In the genomic region with DNA sequence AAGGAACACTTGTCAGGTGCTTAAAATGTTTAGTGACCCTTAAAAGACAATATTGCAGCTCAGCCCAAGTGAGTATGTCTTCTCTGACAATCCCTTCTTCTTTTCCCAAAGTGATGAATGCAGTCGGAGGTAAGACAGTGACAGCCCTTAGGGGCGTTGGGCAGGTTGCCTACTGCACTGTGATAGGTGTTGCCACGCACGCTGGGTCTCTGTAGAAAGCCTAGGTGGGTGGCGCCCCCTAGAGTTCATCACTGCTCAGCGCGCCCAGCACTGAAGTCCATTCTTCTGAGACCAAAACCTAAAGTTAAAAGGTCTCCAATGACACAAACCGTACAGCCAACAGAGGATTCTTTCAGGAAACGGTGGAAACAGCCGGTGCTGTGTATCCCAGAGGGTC, we compare ENCODE assay signal across 9 mouse cellular contexts. TPM values are rescaled to one million over a fixed set of nuclear protein-coding genes. Genes with fewer than 3 reads are reported as not detected.
A peak's percentile ranks its signal among the peaks of the same experiment; 100 is the strongest.
DNase-seq lines count a peak whose midpoint lies in the region; ATAC-seq and TF ChIP-seq lines count a peak whose summit lies in the region.
"Had no signal": no experiment of that assay in that cellular context is flagged by ENCODE, and none has a peak within 500 bp of the region (broad histone marks: within the 10 kb centered on the region; RNA-seq: fewer than 3 reads in every experiment).

No protein-coding gene starts in this region.

- H3K36me3 ChIP-seq in kidney, embryonic 16.5 days (ENCODE audit: insufficient read depth, low read length), result no peaks in the 10 kb centered on the region
- no peaks in the 10 kb centered on the region for H3K36me3 ChIP-seq in embryonic facial prominence, embryonic 15.5 days
- H3K36me3 ChIP-seq: lung, embryonic 15.5 days had no signal

- intact Hi-C loops in heart, postnatal 36 days (cut with DNase I), result loop anchor here (1.0 to 10.0 kb wide), 3 partner anchors 175 to 945 kb away; no protein-coding TSS in a partner anchor
- intact Hi-C loops in left cerebral cortex, postnatal 4 days (cut with DNase I), result loop anchor here (10.0 kb wide), 1 partner anchor 945 kb away; no protein-coding TSS in a partner anchor

- H3K9me3 ChIP-seq in kidney, embryonic 16.5 days (ENCODE audit: low read length), result peaks cover 3% of the 10 kb centered on the region; the same call in 1 of the 2 replicates
- H3K9me3 ChIP-seq in embryonic facial prominence, embryonic 15.5 days (replicated peaks), result 0 out of 2 replicates have a peak, but pooled peaks cover 3% of the 10 kb centered on the region
- H3K9me3 ChIP-seq: lung, embryonic 15.5 days had no signal

- no peak overlapping the region for H3K9ac ChIP-seq in kidney, embryonic 16.5 days (replicated peaks; ENCODE audit: low read length)
- no peak overlapping the region for H3K9ac ChIP-seq in embryonic facial prominence, embryonic 15.5 days
- H3K9ac ChIP-seq: lung, embryonic 15.5 days had no signal

- ATAC-seq in kidney, embryonic 16.5 days (ENCODE audit: low FRiP score, low TSS enrichment), result no peak
- peak; percentile 60; the same call in 1 of the 2 replicates for ATAC-seq in embryonic facial prominence, embryonic 15.5 days (ENCODE audit: insufficient number of reproducible peaks, low FRiP score, low TSS enrichment, low read depth)

- peak; percentile 44; the same call in 1 of the 2 replicates for TF ChIP-seq CTCF in bone marrow, adult 2 months (IDR thresholded peaks at IDR 0.05; ENCODE audit: control insufficient read depth, insufficient read depth, low read length)

- no peaks in the 10 kb centered on the region for H3K27me3 ChIP-seq in kidney, embryonic 16.5 days (ENCODE audit: insufficient read depth, low read length)
- H3K27me3 ChIP-seq in embryonic facial prominence, embryonic 15.5 days, result no peaks in the 10 kb centered on the region
- H3K27me3 ChIP-seq: lung, embryonic 15.5 days had no signal

- TF ChIP-seq POLR2A in bone marrow, adult 2 months (IDR thresholded peaks at IDR 0.05; ENCODE audit: borderline replicate concordance, control insufficient read depth, low read depth, low read length), result no peak

- DNase-seq in kidney, adult 18-20 months, result no peak
- peak; percentile 23 to 47 for DNase-seq in heart, postnatal 36 days
- DNase-seq in left cerebral cortex, postnatal 4 days, result peak; percentile 79
- DNase-seq in retina, postnatal 1 day, result peak; percentile 74
- DNase-seq in spleen, postnatal 36 days (ENCODE audit: low spot score in 2 of 2), result no peak

- H3K4me2 ChIP-seq in kidney, embryonic 16.5 days (replicated peaks; ENCODE audit: low read depth, low read length), result peak overlapping the region; percentile 37
- H3K4me2 ChIP-seq in embryonic facial prominence, embryonic 15.5 days (replicated peaks), result peak overlapping the region; percentile 39
- H3K4me2 ChIP-seq: lung, embryonic 15.5 days had no signal

- H3K4me1 ChIP-seq in kidney, embryonic 16.5 days (ENCODE audit: insufficient read depth, low read length), result no peaks in the 10 kb centered on the region
- peaks cover 1% of the 10 kb centered on the region; the same call in 1 of the 2 replicates for H3K4me1 ChIP-seq in bone marrow, adult 2 months (ENCODE audit: control insufficient read depth, insufficient read depth, low read length)
- no peaks in the 10 kb centered on the region for H3K4me1 ChIP-seq in embryonic facial prominence, embryonic 15.5 days
- H3K4me1 ChIP-seq: lung, embryonic 15.5 days had no signal

- 7% methylated on average over 10 of the region's 10 CpGs for WGBS in kidney, embryonic 16.5 days
- 18% methylated on average over 10 of the region's 10 CpGs for WGBS in bone marrow, adult 2 months
- 7% methylated on average over 10 of the region's 10 CpGs for WGBS in embryonic facial prominence, embryonic 15.5 days

- no peak overlapping the region for H3K4me3 ChIP-seq in kidney, embryonic 16.5 days (ENCODE audit: low read length)
- H3K4me3 ChIP-seq in bone marrow, adult 2 months (replicated peaks; ENCODE audit: control insufficient read depth, low read depth, low read length), result no peak overlapping the region
- no peak overlapping the region for H3K4me3 ChIP-seq in embryonic facial prominence, embryonic 15.5 days (replicated peaks)
- H3K4me3 ChIP-seq: lung, embryonic 15.5 days had no signal

- no peak overlapping the region for H3K27ac ChIP-seq in kidney, embryonic 16.5 days (ENCODE audit: low read length)
- no peak overlapping the region for H3K27ac ChIP-seq in bone marrow, adult 2 months (ENCODE audit: control insufficient read depth, insufficient read depth, low read depth, low read length, poor library complexity)
- H3K27ac ChIP-seq in embryonic facial prominence, embryonic 15.5 days (replicated peaks), result no peak overlapping the region
- H3K27ac ChIP-seq: lung, embryonic 15.5 days had no signal

RNA-seq across cellular contexts. Expression of a gene that starts 46.4 kb away (rescaled TPM):
- polyA plus RNA-seq in kidney, embryonic 16.5 days (2015; fragmentation: Nextera tagmentation; extraction: Ambion mirVana), result 68.9 and 73.7 TPM in 2 replicates
- 40.4 and 57.7 TPM in 2 replicates for polyA plus RNA-seq in bone marrow, adult 2 months (2011; ENCODE audit: insufficient read depth, insufficient read length, low replicate concordance, missing spikeins)
- polyA plus RNA-seq in embryonic facial prominence, embryonic 15.5 days (2015; fragmentation: Nextera tagmentation; extraction: Ambion mirVana), result 75.1 and 80.1 TPM in 2 replicates
- total RNA-seq in heart, postnatal 36 days (2021), result 10 to 100 TPM; 89.7 to 97.2 TPM
- total RNA-seq in left cerebral cortex, postnatal 4 days (2021), result 10 to 100 TPM; 81.4 to 81.6 TPM

RNA-seq across cellular contexts. Expression of a gene that starts 50.4 kb away (rescaled TPM):
- 18.8 and 20.1 TPM in 2 replicates for polyA plus RNA-seq in kidney, embryonic 16.5 days (2015; fragmentation: Nextera tagmentation; extraction: Ambion mirVana)
- 31.0 and 47.6 TPM in 2 replicates for polyA plus RNA-seq in bone marrow, adult 2 months (2011; ENCODE audit: insufficient read depth, insufficient read length, low replicate concordance, missing spikeins)
- polyA plus RNA-seq in embryonic facial prominence, embryonic 15.5 days (2015; fragmentation: Nextera tagmentation; extraction: Ambion mirVana), result 19.9 and 22.3 TPM in 2 replicates
- 1 to 10 TPM; 7.7 to 8.2 TPM for total RNA-seq in heart, postnatal 36 days (2021)
- total RNA-seq in left cerebral cortex, postnatal 4 days (2021), result 10 to 100 TPM; 80.6 to 85.3 TPM

Comparison
In these comparisons a context has a peak if more than half of its experiments do, and no peak if none do; other contexts are left out.
1. DNase-seq: peak in heart, postnatal 36 days (2 of 2), left cerebral cortex, postnatal 4 days (single experiment) and retina, postnatal 1 day (single experiment); none in kidney, adult 18-20 months (single experiment) and spleen, postnatal 36 days (0 of 2).